Mouse (Mus musculus) liver, adult 2 months (tissue): ENCODE measurements around the gene Gemin7. TPM values are rescaled to one million over a fixed set of nuclear protein-coding genes. Genes with fewer than 3 reads are reported as not detected.
A peak's percentile ranks its signal among the peaks of the same experiment; 100 is the strongest.

ENCODE experiments used
- DNase-seq: peaks from one replicate; pipeline ENCODE4 v3.0.0-alpha.2; 2011; ENCODE audit warnings: low read depth, low spot score; ENCODE audit errors: extremely low read depth
- H3K27ac ChIP-seq: fragments of 200-500 bp; replicated peaks from 2 replicates; pipeline ENCODE4 v1.5.1; 2012; ENCODE audit warnings: low read depth, mild to moderate bottlenecking, control low read depth, inconsistent platforms, low read length; ENCODE audit not compliant: insufficient read depth
- H3K27me3 ChIP-seq: fragments of 200-500 bp; 2 replicates; pipeline ENCODE4 v1.6.1; 2012; ENCODE audit warnings: mild to moderate bottlenecking, moderate library complexity, low read length, inconsistent platforms; ENCODE audit not compliant: control insufficient read depth, insufficient read depth
- H3K36me3 ChIP-seq: fragments of 200-500 bp; 2 replicates; pipeline ENCODE4 v1.6.1; 2012; ENCODE audit warnings: low read length, inconsistent platforms; ENCODE audit not compliant: control insufficient read depth, insufficient read depth
- H3K4me1 ChIP-seq: fragments of 200-500 bp; 2 replicates; pipeline ENCODE4 v1.6.1; 2011; ENCODE audit warnings: low read length; ENCODE audit not compliant: control insufficient read depth, insufficient read depth
- H3K4me3 ChIP-seq: fragments of 200-500 bp; 2 replicates; pipeline ENCODE4 v1.5.1; 2011; ENCODE audit warnings: low read depth, mild to moderate bottlenecking, control low read depth, low read length, moderate library complexity; ENCODE audit not compliant: insufficient read depth
- H3K79me2 ChIP-seq: fragments of 200-500 bp; 2 replicates; pipeline ENCODE4 v1.6.1; 2012; ENCODE audit warnings: inconsistent platforms, mild to moderate bottlenecking, low read length, moderate library complexity; ENCODE audit not compliant: control insufficient read depth, insufficient read depth
- H3K9ac ChIP-seq: fragments of 200-500 bp; 2 replicates; pipeline ENCODE4 v1.6.1; 2012; ENCODE audit warnings: low read depth, mild to moderate bottlenecking, control low read depth, inconsistent platforms, low read length
- CTCF ChIP-seq: fragments of 200-500 bp; IDR thresholded peaks from 2 replicates; pipeline ENCODE4 v1.5.1; 2011; ENCODE audit warnings: low read depth, low read length, control low read depth
- POLR2A ChIP-seq: fragments of 200-500 bp; IDR thresholded peaks from 2 replicates; pipeline ENCODE4 v1.6.1; 2011; ENCODE audit warnings: low read length, control low read depth; ENCODE audit not compliant: insufficient read depth; ENCODE audit errors: extremely low read depth
- WGBS: fragments of 180-500 bp; shearing (Covaris S2); methylation state at CpG from one replicate; pipeline ENCODE4 v1.1.7; 2018; 5-methylcytosine and 5-hydroxymethylcytosine counted together
- polyA plus RNA-seq: library from polyadenylated mRNA; depleted of rRNA; stranded (reverse); fragments of >200 nt; gene quantifications from 2 replicates; pipeline ENCODE4 v1.2.3, GENCODE M21; 2012
- total RNA-seq: library from RNA; depleted of rRNA; stranded (reverse); fragments of >200 nt; gene quantifications from 2 replicates; pipeline ENCODE4 v1.2.3, GENCODE M21; 2014

Gene Gemin7
- total and polyA plus RNA-seq, 2 experiments: 31.2 to 61.6 TPM

DNA sequence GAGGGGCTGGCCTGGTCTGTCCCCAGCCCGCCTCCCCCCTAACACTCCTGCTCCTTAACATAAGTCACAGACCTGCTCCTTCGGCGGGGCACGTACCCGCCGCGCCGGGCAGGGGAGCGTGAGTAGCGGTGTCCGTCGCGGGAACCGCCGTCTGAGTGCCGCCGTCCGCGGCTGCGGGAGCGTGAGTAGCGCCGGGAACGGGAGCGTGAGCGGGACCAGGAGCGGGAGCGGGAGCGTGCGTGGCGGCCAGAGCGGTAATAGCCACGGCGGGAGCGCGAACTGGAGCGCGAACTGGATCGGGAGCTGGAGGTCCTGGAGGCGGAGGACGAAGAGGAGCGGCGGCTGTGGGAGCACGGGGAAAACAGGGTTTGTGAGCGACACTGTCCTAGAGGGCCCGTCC is 8.9 kb upstream of the Gemin7 start:
- Histone ChIP-seq H3K79me2 (no peaks in the 10 kb centered on the region), H3K4me1 (no peaks in the 10 kb centered on the region), H3K27me3 (no peaks in the 10 kb centered on the region), H3K4me3 (no peak overlapping the region), H3K36me3 (peaks cover 23% of the 10 kb centered on the region; the same call in 1 of the 2 replicates), H3K9ac (no peak overlapping the region), H3K27ac (no peak overlapping the region)
- DNase-seq: no peak
- 95% methylated on average over 46 of the region's 46 CpGs for WGBS
- TF ChIP-seq CTCF (no peak), POLR2A (no peak)

DNA sequence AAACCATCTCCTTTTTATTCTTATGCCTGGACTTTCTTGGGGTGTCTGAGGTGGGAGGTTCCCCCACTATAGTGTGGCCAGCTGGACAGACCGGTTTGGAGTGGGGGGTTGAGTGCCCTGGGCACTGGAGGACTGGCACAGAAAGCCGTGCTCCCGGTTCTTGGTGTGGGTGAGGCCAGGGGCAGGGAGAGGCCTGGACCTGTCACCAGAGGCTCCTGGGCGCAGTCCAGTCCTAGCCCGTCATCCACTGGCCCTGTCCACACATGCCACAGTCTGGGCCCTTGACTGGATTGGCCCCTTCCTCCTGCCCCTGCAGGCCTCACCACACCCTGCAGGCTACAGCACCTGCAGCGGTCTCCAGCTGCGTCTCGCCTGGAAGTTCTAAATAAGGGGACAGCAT is 3.2 kb upstream of the Gemin7 start:
- H3K4me1 ChIP-seq: peaks cover 6% of the 10 kb centered on the region; the same call in 1 of the 2 replicates
- no peaks in the 10 kb centered on the region for H3K79me2 ChIP-seq
- TF ChIP-seq POLR2A (no peak), CTCF (no peak)
- H3K27ac ChIP-seq: no peak overlapping the region
- H3K36me3 ChIP-seq: peaks cover 10% of the 10 kb centered on the region; the same call in 1 of the 2 replicates
- DNase-seq: no peak
- H3K27me3 ChIP-seq: no peaks in the 10 kb centered on the region
- H3K9ac ChIP-seq: no peak overlapping the region
- H3K4me3 ChIP-seq: no peak overlapping the region
- 90% methylated on average over 8 of the region's 8 CpGs for WGBS

DNA sequence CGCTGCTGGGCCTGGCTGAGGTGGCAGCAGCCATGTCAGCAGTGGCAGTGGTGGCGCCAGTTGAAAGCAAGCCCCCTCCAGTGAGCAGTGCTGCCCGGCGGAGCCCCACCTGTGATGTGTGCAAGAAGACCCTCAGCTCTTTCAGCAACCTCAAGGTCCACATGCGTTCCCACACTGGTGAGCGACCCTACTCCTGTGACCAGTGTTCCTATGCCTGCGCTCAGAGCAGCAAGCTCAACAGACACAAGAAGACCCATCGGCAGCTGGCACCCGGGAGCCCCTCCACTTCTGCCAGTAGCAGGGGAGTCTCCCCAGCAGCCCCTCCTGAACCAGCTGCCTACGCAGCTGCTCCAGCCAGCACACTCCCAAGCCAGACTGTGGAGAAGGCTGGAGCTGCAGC is 2.4 kb upstream of the Gemin7 start:
- Histone ChIP-seq H3K4me1 (peaks cover 6% of the 10 kb centered on the region; the same call in 1 of the 2 replicates), H3K27me3 (no peaks in the 10 kb centered on the region), H3K79me2 (no peaks in the 10 kb centered on the region), H3K36me3 (peaks cover 8% of the 10 kb centered on the region; the same call in 1 of the 2 replicates), H3K27ac (no peak overlapping the region), H3K9ac (no peak overlapping the region), H3K4me3 (no peak overlapping the region)
- DNase-seq: no peak
- 94% methylated on average over 10 of the region's 10 CpGs for WGBS
- TF ChIP-seq CTCF (no peak), POLR2A (no peak)

DNA sequence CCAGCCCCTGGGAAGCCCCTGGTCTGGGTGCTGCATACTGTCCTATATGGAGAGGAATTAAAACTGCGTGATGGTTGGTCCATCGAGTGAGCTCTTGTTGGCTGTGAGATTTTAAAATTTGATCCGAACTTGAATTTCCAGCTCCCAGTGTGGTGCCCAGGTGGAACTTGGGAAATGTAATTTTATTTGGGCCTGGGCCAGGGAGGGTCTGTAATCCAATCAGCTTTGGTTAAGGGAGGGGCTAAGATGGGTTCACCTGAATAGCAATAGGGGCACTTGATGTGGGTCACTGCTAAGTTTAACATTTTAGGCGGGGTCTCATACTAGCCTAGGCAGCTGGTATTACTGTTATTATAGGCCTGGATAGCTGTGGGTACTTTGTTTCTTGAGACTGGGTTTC is 1.0 kb upstream of the Gemin7 start:
- H3K4me3 ChIP-seq: no peak overlapping the region
- no peaks in the 10 kb centered on the region for H3K79me2 ChIP-seq
- H3K27ac ChIP-seq: no peak overlapping the region
- H3K4me1 ChIP-seq: peaks cover 8% of the 10 kb centered on the region; the same call in 1 of the 2 replicates
- no peak for TF ChIP-seq POLR2A
- no peak for TF ChIP-seq CTCF
- H3K27me3 ChIP-seq: no peaks in the 10 kb centered on the region
- DNase-seq: no peak
- no peak overlapping the region for H3K9ac ChIP-seq
- H3K36me3 ChIP-seq: peaks cover 4% of the 10 kb centered on the region; the same call in 1 of the 2 replicates
- WGBS: 78% methylated on average over 4 of the region's 4 CpGs

DNA sequence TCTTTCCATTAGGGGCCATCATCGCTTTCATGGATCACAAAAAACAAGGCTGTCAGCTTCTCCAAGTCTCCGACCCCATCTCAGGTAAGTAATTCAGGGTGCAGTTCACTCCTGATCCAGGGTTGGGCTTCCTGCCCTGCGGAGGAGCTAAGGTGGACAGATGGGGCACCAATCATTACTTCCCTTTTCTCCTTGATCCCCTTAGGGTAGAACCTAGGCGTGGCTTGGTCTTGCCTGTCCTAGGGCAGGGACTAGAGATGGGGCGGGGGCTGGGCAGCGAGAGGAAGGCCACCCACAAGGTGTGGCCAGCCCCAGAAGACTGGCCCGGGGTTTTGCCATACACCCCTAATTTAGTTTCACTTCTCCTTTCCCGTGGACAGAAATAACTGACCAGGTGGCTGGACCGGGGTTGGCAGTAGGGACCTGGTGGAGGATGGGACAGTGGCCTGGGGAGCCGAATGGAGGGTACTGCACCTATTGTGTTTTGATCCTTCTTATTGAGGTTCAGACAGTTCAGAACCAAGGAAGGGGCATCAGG is 551 bp upstream of the Gemin7 start:
- Histone ChIP-seq H3K4me3 (peak overlapping the region; percentile 56; the same call in 1 of the 2 replicates), H3K27ac (no peak overlapping the region), H3K4me1 (peaks cover 8% of the 10 kb centered on the region; the same call in 1 of the 2 replicates), H3K9ac (no peak overlapping the region), H3K36me3 (peaks cover 4% of the 10 kb centered on the region; the same call in 1 of the 2 replicates), H3K79me2 (no peaks in the 10 kb centered on the region), H3K27me3 (no peaks in the 10 kb centered on the region)
- TF ChIP-seq CTCF (no peak), POLR2A (no peak)
- WGBS: 29% methylated on average over 10 of the region's 10 CpGs
- DNase-seq: no peak

DNA sequence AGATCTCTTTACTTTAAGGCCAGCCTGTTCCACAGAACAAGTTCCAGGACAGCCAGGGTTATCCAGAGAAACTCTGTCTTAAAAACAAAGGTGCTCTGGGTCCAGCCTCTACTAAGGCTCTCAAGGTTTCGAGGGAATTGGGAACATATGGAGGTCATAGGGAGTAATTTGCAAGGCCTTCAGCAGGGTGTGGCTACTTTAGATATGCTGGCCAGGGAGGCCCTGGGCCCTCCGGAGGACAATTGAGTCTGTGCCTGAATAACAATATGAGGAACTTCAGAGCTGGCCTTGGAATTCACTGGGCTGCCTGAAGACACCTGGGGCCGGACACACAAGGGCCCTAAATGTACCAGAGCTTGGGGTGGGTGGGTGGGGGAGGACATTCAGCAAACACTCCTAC is 1.8 kb downstream of the Gemin7 start:
- TF ChIP-seq CTCF (no peak), POLR2A (no peak)
- H3K36me3 ChIP-seq: no peaks in the 10 kb centered on the region
- no peaks in the 10 kb centered on the region for H3K27me3 ChIP-seq
- H3K27ac ChIP-seq: no peak overlapping the region
- H3K79me2 ChIP-seq: peaks cover 7% of the 10 kb centered on the region; the same call in 1 of the 2 replicates
- H3K4me1 ChIP-seq: peaks cover 12% of the 10 kb centered on the region
- no peak overlapping the region for H3K4me3 ChIP-seq
- no peak overlapping the region for H3K9ac ChIP-seq
- WGBS: 74% methylated on average over 3 of the region's 3 CpGs
- no peak for DNase-seq
